Comparison of ENCODE assay signal across 8 mouse cellular contexts in genomic region chr4:98322223-98322622, GRCm38 (mm10).
A peak's percentile ranks its signal among the peaks of the same experiment; 100 is the strongest.
DNase-seq lines count a peak whose midpoint lies in the region; ATAC-seq and TF ChIP-seq lines count a peak whose summit lies in the region.

No protein-coding gene starts in this region.

- H3K9me3 ChIP-seq in intestine, postnatal 0 days (ENCODE audit: control insufficient read depth), result no peaks in the 10 kb centered on the region
- H3K9me3 ChIP-seq in midbrain, embryonic 10.5 days (replicated peaks), result no peaks in the 10 kb centered on the region

- H3K4me2 ChIP-seq in intestine, postnatal 0 days (replicated peaks; ENCODE audit: low read depth), result peak overlapping the region; percentile 78

- peak overlapping the region; percentile 45 for H3K9ac ChIP-seq in intestine, postnatal 0 days (ENCODE audit: low read depth, low read length)

- under 1% methylated on average over 29 of the region's 29 CpGs for WGBS in intestine, postnatal 0 days
- under 1% methylated on average over 29 of the region's 29 CpGs for WGBS in midbrain, embryonic 10.5 days

- H3K27me3 ChIP-seq in intestine, postnatal 0 days (replicated peaks; ENCODE audit: control insufficient read depth, insufficient read depth, low read length), result peaks cover 4% of the 10 kb centered on the region; the same call in 1 of the 2 replicates
- peaks cover 28% of the 10 kb centered on the region for H3K27me3 ChIP-seq in midbrain, embryonic 10.5 days (ENCODE audit: low read depth, poor library complexity, severe bottlenecking)

- no peaks in the 10 kb centered on the region for H3K36me3 ChIP-seq in intestine, postnatal 0 days (ENCODE audit: control insufficient read depth, insufficient read depth)
- H3K36me3 ChIP-seq in midbrain, embryonic 10.5 days, result no peaks in the 10 kb centered on the region

- H3K4me3 ChIP-seq in intestine, postnatal 0 days (ENCODE audit: low read depth, low read length), result peak overlapping the region; percentile 49
- H3K4me3 ChIP-seq in midbrain, embryonic 10.5 days, result peak overlapping the region; percentile 57

- TF ChIP-seq CTCF in intestine, postnatal 0 days (IDR thresholded peaks at IDR 0.05; ENCODE audit: low read depth), result peak; percentile 100

- peak; percentile 88 for DNase-seq in adrenal gland, adult 8-10 months
- peak; percentile 86 for DNase-seq in embryo, embryonic 9.5 days (ENCODE audit: extremely low spot score)
- DNase-seq in gastrocnemius, postnatal 4 days (ENCODE audit: low spot score in 2 of 2), result peak; percentile 97
- DNase-seq in left cerebral cortex, postnatal 36 days (ENCODE audit: low spot score in 2 of 2), result peak; percentile 92 to 94
- peak; percentile 90 for DNase-seq in midbrain, embryonic 10.5 days (ENCODE audit: low spot score)
- peak; percentile 84 to 86 for DNase-seq in right cerebral cortex, postnatal 36 days (ENCODE audit: low spot score in 2 of 2)
- DNase-seq in urinary bladder, postnatal 4 days (ENCODE audit: low spot score in 2 of 2), result peak; percentile 94 to 96

- peak; percentile 87 for ATAC-seq in intestine, postnatal 0 days

- no peak overlapping the region for H3K27ac ChIP-seq in intestine, postnatal 0 days (ENCODE audit: low read depth, low read length)
- H3K27ac ChIP-seq in midbrain, embryonic 10.5 days (replicated peaks), result peak overlapping the region; percentile 86

- H3K4me1 ChIP-seq in intestine, postnatal 0 days (replicated peaks; ENCODE audit: control insufficient read depth, insufficient read depth, low read length), result no peaks in the 10 kb centered on the region
- peaks cover 16% of the 10 kb centered on the region for H3K4me1 ChIP-seq in midbrain, embryonic 10.5 days

- intact Hi-C loops in left cerebral cortex, postnatal 36 days (cut with DNase I), result loop anchor here (5.0 kb wide), 4 partner anchors 215 to 1625 kb away; partner anchors contain the start of gene E130114P18Rik
